Mouse (Mus musculus) brain, adult 10 weeks (tissue): ENCODE data around the gene Gm3591. TPM values are rescaled to one million over a fixed set of nuclear protein-coding genes. Genes with fewer than 3 reads are reported as not detected.

Source experiments
- polyA plus RNA-seq: library from polyadenylated mRNA; stranded (reverse); fragments of 350-450 nt; fragmentation: Illumina TruSeq; extraction: RNeasy Lipid Tissue Mini Kit (QIAGEN cat#74804); gene quantifications from one replicate; pipeline ENCODE4 v1.2.3, GENCODE M21; 2015; ENCODE audit warnings: low read depth, low replicate concordance

Gene Gm3591
- polyA plus RNA-seq: 0.36 TPM

DNA sequence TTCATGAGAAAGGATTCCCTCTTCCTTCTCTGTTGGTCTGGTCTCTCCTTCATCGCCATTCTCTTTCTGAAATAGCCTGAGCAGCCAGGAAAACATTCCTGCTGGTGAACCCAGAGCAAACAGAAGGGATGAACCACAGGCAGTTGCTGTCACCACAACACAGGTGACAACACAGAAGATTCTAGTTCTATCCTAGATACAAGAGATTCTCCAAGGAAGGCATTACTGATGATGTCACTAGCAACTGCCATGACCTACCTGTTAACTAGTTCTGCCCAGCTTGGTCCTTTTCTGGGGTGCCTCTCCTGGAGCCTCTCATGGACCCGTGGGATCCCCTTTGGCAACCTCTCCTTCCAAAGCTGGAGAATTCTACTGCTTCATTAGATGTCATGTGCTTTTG is at the start of gene Gm3591:
TSS of gene Gm3591 (minus strand) at position 101 of the 400 bp plus-strand sequence.

DNA sequence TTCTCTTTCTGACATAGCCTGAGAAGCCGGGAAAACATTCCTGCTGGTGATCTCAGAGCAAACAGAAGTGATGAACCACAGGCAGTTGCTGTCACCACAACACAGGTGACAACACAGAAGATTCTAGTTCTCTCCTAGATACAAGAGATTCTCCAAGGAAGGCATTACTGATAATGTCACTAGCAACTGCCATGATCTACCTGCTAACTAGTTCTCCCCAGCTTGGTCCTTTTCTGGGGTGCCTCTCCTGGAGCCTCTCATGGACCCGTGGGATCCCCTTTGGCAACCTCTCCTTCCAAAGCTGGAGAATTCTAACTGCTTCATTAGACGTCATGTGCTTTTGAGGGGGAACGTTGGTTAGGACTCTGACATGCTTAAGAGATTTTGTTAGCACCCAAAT is 32.2 kb upstream of the Gm3591 start, which contains the start of gene Gm3594:
TSS of gene Gm3594 (minus strand) at position 101 of the 400 bp plus-strand sequence.

DNA sequence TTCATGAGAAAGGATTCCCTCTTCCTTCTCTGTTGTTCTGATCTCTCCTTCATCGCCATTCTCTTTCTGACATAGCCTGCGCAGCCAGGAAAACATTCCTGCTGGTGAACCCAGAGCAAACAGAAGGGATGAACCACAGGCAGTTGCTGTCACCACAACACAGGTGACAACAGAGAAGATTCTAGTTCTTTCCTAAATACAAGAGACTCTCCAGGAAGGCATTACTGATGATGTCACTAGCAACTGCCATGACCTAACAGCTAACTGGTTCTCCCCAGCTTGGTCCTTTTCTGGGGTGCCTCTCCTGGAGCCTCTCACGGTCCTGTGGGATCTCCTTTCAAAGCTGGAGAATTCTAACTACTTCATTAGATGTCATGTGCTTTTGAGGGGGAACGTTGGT is 22.1 kb downstream of the Gm3591 start, which contains the start of gene Gm16440:
TSS of gene Gm16440 (minus strand) at position 101 of the 400 bp plus-strand sequence.

Other genes starting within 250 kb of the Gm3591 start
- not detected for gene Gm21560, start 193.2 kb downstream of the Gm3591 start, polyA plus RNA-seq
- gene Gm3411, start 125.2 kb downstream of the Gm3591 start, polyA plus RNA-seq: 0.95 TPM
- gene Gm21103, start 107.6 kb downstream of the Gm3591 start, polyA plus RNA-seq: not detected
- gene Gm3618, start 68.8 kb downstream of the Gm3591 start, polyA plus RNA-seq: not detected
- gene Gm16440, start 22.2 kb downstream of the Gm3591 start, polyA plus RNA-seq: not detected
- not detected for gene Gm3594, start 32.1 kb upstream of the Gm3591 start, polyA plus RNA-seq
- gene Gm8356, start 124.8 kb upstream of the Gm3591 start, polyA plus RNA-seq: not detected
- not detected for gene Gm3629, start 178.1 kb upstream of the Gm3591 start, polyA plus RNA-seq
- gene Gm3460, start 209.9 kb upstream of the Gm3591 start, polyA plus RNA-seq: not detected